11 mouse cellular contexts compared by ENCODE assay signal in the genomic region with DNA sequence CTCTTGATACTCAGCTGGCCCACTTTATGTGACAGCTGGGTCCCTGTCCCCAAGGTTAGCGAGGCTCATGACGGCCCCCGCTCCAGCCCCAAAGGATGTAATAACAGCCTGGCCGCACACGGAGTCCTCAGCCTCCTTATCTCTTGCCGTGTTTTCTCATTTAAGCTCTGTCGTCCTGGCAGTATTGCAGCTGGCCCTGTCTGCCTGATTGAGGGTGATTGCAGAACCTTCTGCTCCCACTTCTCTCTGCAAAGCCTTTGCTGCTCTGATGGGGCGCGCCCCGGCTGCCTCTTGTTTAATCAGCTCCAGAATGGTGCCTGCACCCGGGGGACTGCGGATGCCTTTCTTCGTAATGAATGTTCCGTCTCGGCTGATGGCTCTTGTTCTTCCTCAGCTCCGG. TPM values are rescaled to one million over a fixed set of nuclear protein-coding genes. Genes with fewer than 3 reads are reported as not detected.
A peak's percentile ranks its signal among the peaks of the same experiment; 100 is the strongest.
DNase-seq lines count a peak whose midpoint lies in the region; ATAC-seq and TF ChIP-seq lines count a peak whose summit lies in the region.
"Had no signal": no experiment of that assay in that cellular context is flagged by ENCODE, and none has a peak within 500 bp of the region (broad histone marks: within the 10 kb centered on the region; RNA-seq: fewer than 3 reads in every experiment).

No protein-coding gene starts in this region.

- 0 out of 2 replicates have a peak, but pooled peaks have one; percentile 20 for TF ChIP-seq EP300 in heart, adult 2 months (IDR thresholded peaks at IDR 0.05; ENCODE audit: insufficient read depth, low read depth, low read length)

- TF ChIP-seq CTCF in heart, adult 2 months (IDR thresholded peaks at IDR 0.05) = no peak

- no peak overlapping the region for H3K9ac ChIP-seq in heart, adult 2 months (ENCODE audit: low read depth, low read length)
- no peak overlapping the region for H3K9ac ChIP-seq in forebrain, embryonic 15.5 days (replicated peaks)
- no peak overlapping the region for H3K9ac ChIP-seq in intestine, embryonic 16.5 days (ENCODE audit: low read depth, low read length)
- H3K9ac ChIP-seq: liver, embryonic 12.5 days had no signal

- H3K4me2 ChIP-seq in forebrain, embryonic 15.5 days (replicated peaks) = peak overlapping the region; percentile 8
- H3K4me2 ChIP-seq in intestine, embryonic 16.5 days (ENCODE audit: low read depth, low read length) = peak overlapping the region; percentile 2; the same call in 1 of the 2 replicates
- H3K4me2 ChIP-seq: liver, embryonic 12.5 days had no signal

- intact Hi-C loops in heart, adult 2 months (cut with DNase I) = no loop called here
- intact Hi-C loops in heart, postnatal 25 days (cut with DNase I) = no loop called here

- DNase-seq in heart, adult 2 months = peak in 1 of 2 experiments; percentile 31
- no peak for DNase-seq in heart, postnatal 25 days (ENCODE audit: low spot score)
- DNase-seq in A20 (ENCODE audit: low read depth, low spot score) (peak; percentile 83), liver (no peak)
- DNase-seq in right cerebral cortex, postnatal 14 days = no peak
- DNase-seq in urinary bladder, adult 2 months (ENCODE audit: low spot score) = no peak
- DNase-seq: cerebellum, postnatal 36 days had no signal

- no peak overlapping the region for H3K27ac ChIP-seq in heart, adult 2 months
- peak overlapping the region; percentile 58 for H3K27ac ChIP-seq in forebrain, embryonic 15.5 days (replicated peaks)
- no peak overlapping the region for H3K27ac ChIP-seq in intestine, embryonic 16.5 days (ENCODE audit: low read length)
- H3K27ac ChIP-seq: liver, embryonic 12.5 days had no signal

- H3K79me2 ChIP-seq in heart, adult 2 months (replicated peaks; ENCODE audit: control insufficient read depth, insufficient read depth, low read length) = no peaks in the 10 kb centered on the region

- WGBS in heart, adult 2 months = 20% methylated on average over 16 of the region's 16 CpGs
- 35% methylated on average over 16 of the region's 16 CpGs for WGBS in forebrain, embryonic 15.5 days
- 33% methylated on average over 16 of the region's 16 CpGs for WGBS in intestine, embryonic 16.5 days

- no peak overlapping the region for H3K4me3 ChIP-seq in heart, adult 2 months
- H3K4me3 ChIP-seq in forebrain, embryonic 15.5 days = no peak overlapping the region
- no peak overlapping the region for H3K4me3 ChIP-seq in intestine, embryonic 16.5 days (ENCODE audit: low read length)
- H3K4me3 ChIP-seq: liver, embryonic 12.5 days had no signal

- 0 out of 2 replicates have a peak, but pooled peaks have one; percentile 19 for ATAC-seq in forebrain, embryonic 15.5 days (replicated peaks)
- peak; percentile 33; the same call in 1 of the 2 replicates for ATAC-seq in intestine, embryonic 16.5 days
- ATAC-seq: liver, embryonic 12.5 days had no signal

- TF ChIP-seq POLR2A in heart, adult 2 months (IDR thresholded peaks at IDR 0.05; ENCODE audit: insufficient read depth, low read depth, low read length) = no peak

- H3K36me3 ChIP-seq in heart, adult 2 months (ENCODE audit: control insufficient read depth, insufficient read depth, low read length) = no peaks in the 10 kb centered on the region
- no peaks in the 10 kb centered on the region for H3K36me3 ChIP-seq in forebrain, embryonic 15.5 days
- H3K36me3 ChIP-seq in intestine, embryonic 16.5 days (ENCODE audit: control insufficient read depth, insufficient read depth, low read length) = no peaks in the 10 kb centered on the region
- H3K36me3 ChIP-seq: liver, embryonic 12.5 days had no signal

- no peaks in the 10 kb centered on the region; the same call in 1 of the 2 replicates for H3K27me3 ChIP-seq in heart, adult 2 months (ENCODE audit: control insufficient read depth, insufficient read depth, low read length)
- H3K27me3 ChIP-seq in forebrain, embryonic 15.5 days = peaks cover under 1% of the 10 kb centered on the region; the same call in 1 of the 2 replicates
- no peaks in the 10 kb centered on the region for H3K27me3 ChIP-seq in intestine, embryonic 16.5 days (replicated peaks; ENCODE audit: control insufficient read depth, insufficient read depth, low read length)

- no peaks in the 10 kb centered on the region for H3K4me1 ChIP-seq in heart, adult 2 months (ENCODE audit: control insufficient read depth, insufficient read depth, low read length)
- peaks cover 33% of the 10 kb centered on the region for H3K4me1 ChIP-seq in forebrain, embryonic 15.5 days
- H3K4me1 ChIP-seq in intestine, embryonic 16.5 days (ENCODE audit: control insufficient read depth, insufficient read depth, low read length) = no peaks in the 10 kb centered on the region
- H3K4me1 ChIP-seq: liver, embryonic 12.5 days had no signal

- H3K9me3 ChIP-seq in forebrain, embryonic 15.5 days = no peaks in the 10 kb centered on the region
- no peaks in the 10 kb centered on the region for H3K9me3 ChIP-seq in intestine, embryonic 16.5 days (ENCODE audit: control insufficient read depth, low read length)
- H3K9me3 ChIP-seq: liver, embryonic 12.5 days had no signal

RNA-seq across cellular contexts. Expression of gene Necab2, which starts 13.2 kb away (rescaled TPM):
- total RNA-seq in heart, adult 2 months (2021) = not detected
- not detected in 2 replicates for polyA plus RNA-seq in heart, adult 2 months (2012; rRNA removed)
- not detected for total RNA-seq in heart, postnatal 25 days (2021)
- 15.7 and 17.9 TPM in 2 replicates for polyA plus RNA-seq in forebrain, embryonic 15.5 days (2015; fragmentation: Nextera tagmentation; extraction: Ambion mirVana)
- polyA plus RNA-seq in intestine, embryonic 16.5 days (2015; fragmentation: Nextera tagmentation; extraction: Ambion mirVana) = 1.3 and 1.6 TPM in 2 replicates
- 0.08 and 0.12 TPM in 2 replicates for polyA plus RNA-seq in urinary bladder, adult 2 months (2012; rRNA removed)
- total RNA-seq: monocyte, adult 5-6 weeks had no signal

RNA-seq across cellular contexts. Expression of gene Osgin1, which starts 25.8 kb away (rescaled TPM):
- 1 to 10 TPM; 3.9 to 5.5 TPM for total RNA-seq in heart, adult 2 months (2021)
- polyA plus RNA-seq in heart, adult 2 months (2012; rRNA removed) = 7.2 and 7.8 TPM in 2 replicates
- 1 to 10 TPM; 3.1 to 5.5 TPM for total RNA-seq in heart, postnatal 25 days (2021)
- polyA plus RNA-seq in forebrain, embryonic 15.5 days (2015; fragmentation: Nextera tagmentation; extraction: Ambion mirVana) = 0.19 and 0.22 TPM in 2 replicates
- 8.0 and 9.2 TPM in 2 replicates for polyA plus RNA-seq in intestine, embryonic 16.5 days (2015; fragmentation: Nextera tagmentation; extraction: Ambion mirVana)
- 69.4 and 84.6 TPM in 2 replicates for polyA plus RNA-seq in urinary bladder, adult 2 months (2012; rRNA removed)

RNA-seq across cellular contexts. Expression of gene Slc38a8, which starts 41.8 kb away (rescaled TPM):
- not detected for total RNA-seq in heart, adult 2 months (2021)
- 0.12 TPM in 1 of 2 replicates, not detected in the other for polyA plus RNA-seq in heart, adult 2 months (2012; rRNA removed)
- total RNA-seq in heart, postnatal 25 days (2021) = not detected
- not detected in 2 replicates for polyA plus RNA-seq in forebrain, embryonic 15.5 days (2015; fragmentation: Nextera tagmentation; extraction: Ambion mirVana)
- 0.05 and 0.06 TPM in 2 replicates for polyA plus RNA-seq in intestine, embryonic 16.5 days (2015; fragmentation: Nextera tagmentation; extraction: Ambion mirVana)
- polyA plus RNA-seq in urinary bladder, adult 2 months (2012; rRNA removed) = 0.04 and 0.08 TPM in 2 replicates
- total RNA-seq: monocyte, adult 5-6 weeks had no signal
- polyA plus RNA-seq: liver, embryonic 12.5 days had no signal
